Mouse (Mus musculus) hindbrain, postnatal 0 days (tissue): ENCODE results near the gene Psmd9. TPM values are rescaled to one million over a fixed set of nuclear protein-coding genes. Genes with fewer than 3 reads are reported as not detected.

ENCODE experiments used
- ATAC-seq: fragments of 200-750 bp; cut with Nextera tagmentation; 2 replicates; pipeline ENCODE4 v1.8.0; 2017; ENCODE audit warnings: mild to moderate bottlenecking, moderate TSS enrichment, moderate library complexity
- DNase-seq: peaks from one replicate; pipeline ENCODE4 v3.0.0-alpha.2; 2015; ENCODE audit warnings: low spot score
- H3K27ac ChIP-seq: fragments of 300-500 bp; sonication (generic); 2 replicates; pipeline ENCODE4 v1.5.1; 2014; ENCODE audit warnings: mild to moderate bottlenecking
- H3K27me3 ChIP-seq: fragments of 300-500 bp; sonication (generic); 2 replicates; pipeline ENCODE4 v1.6.1; 2014; ENCODE audit warnings: low read length, mixed read lengths; ENCODE audit not compliant: insufficient read depth
- H3K36me3 ChIP-seq: fragments of 300-500 bp; sonication (generic); 2 replicates; pipeline ENCODE4 v1.6.1; 2014; ENCODE audit warnings: low read length, mixed read lengths; ENCODE audit not compliant: insufficient read depth
- H3K4me1 ChIP-seq: fragments of 300-500 bp; sonication (generic); 2 replicates; pipeline ENCODE4 v1.6.1; 2014; ENCODE audit warnings: antibody characterized with exemption, low read length, mixed read lengths; ENCODE audit not compliant: insufficient read depth
- H3K4me2 ChIP-seq: fragments of 300-500 bp; sonication (generic); 2 replicates; pipeline ENCODE4 v1.6.1; 2014; ENCODE audit warnings: low read depth, mild to moderate bottlenecking, low read length, moderate library complexity, mixed read lengths
- H3K4me3 ChIP-seq: fragments of 300-500 bp; sonication (generic); 2 replicates; pipeline ENCODE4 v1.5.1; 2014; ENCODE audit warnings: low read length
- H3K9ac ChIP-seq: fragments of 300-500 bp; sonication (generic); replicated peaks from 2 replicates; pipeline ENCODE4 v1.6.1; 2014; ENCODE audit warnings: mild to moderate bottlenecking, low read length, moderate library complexity, mixed read lengths
- H3K9me3 ChIP-seq: fragments of 300-500 bp; sonication (generic); 2 replicates; pipeline ENCODE4 v1.6.1; 2016; ENCODE audit warnings: low read length, mixed read lengths
- CTCF ChIP-seq: IDR thresholded peaks from 2 replicates; pipeline ENCODE4 v1.5.1; 2016; ENCODE audit warnings: antibody characterized with exemption, control low read depth, low read depth
- WGBS: fragments of 180-500 bp; shearing (Covaris S2); extraction: QIAGEN DNeasy Blood & Tissue Kit; methylation state at CpG from one replicate; pipeline ENCODE4 v1.1.7; 2014; 5-methylcytosine and 5-hydroxymethylcytosine counted together
- polyA plus RNA-seq: library from polyadenylated mRNA; unstranded; fragments of >200 nt; fragmentation: Nextera tagmentation; extraction: Ambion mirVana; gene quantifications from 2 replicates; pipeline ENCODE4 v1.2.1, GENCODE M21; 2015
- total RNA-seq: library from RNA; depleted of rRNA; stranded (reverse); fragments of >200 nt; gene quantifications from 2 replicates; pipeline ENCODE4 v1.2.3, GENCODE M21; 2014; rRNA removed

Gene Psmd9
- total and polyA plus RNA-seq, 2 experiments from 2014 or later, result 30.8 to 86.1 TPM

DNA sequence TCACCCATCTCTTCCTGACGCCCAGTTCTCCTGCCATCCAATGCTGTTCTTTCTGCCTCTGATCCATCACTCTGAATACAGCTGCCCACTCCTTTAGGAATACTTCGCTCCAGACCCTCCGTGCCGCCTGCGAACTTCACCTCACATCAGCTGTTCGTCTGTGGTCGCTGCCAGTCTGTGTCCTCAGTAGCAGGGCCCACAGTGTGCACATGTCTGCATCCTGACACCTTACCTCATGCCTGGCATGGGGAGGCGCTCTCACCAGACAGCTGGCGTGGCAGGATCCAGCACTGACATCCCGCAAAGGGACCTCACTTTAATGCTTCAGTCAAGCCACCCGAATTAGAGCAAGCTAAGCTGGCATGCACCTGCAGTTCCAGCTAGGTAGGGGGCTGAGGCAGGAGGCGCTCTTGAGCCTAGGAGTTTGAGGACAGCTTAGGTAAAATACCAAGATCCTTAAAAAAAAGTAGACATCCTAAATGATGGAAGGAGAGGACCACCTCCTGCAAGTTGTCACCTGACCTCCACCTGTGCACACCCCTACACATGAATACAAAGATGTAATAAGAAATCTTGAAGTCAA lies 127.1 kb downstream of the Psmd9 start:
- Histone ChIP-seq H3K36me3 (no peaks in the 10 kb centered on the region), H3K9ac (no peak overlapping the region), H3K9me3 (no peaks in the 10 kb centered on the region), H3K4me2 (no peak overlapping the region), H3K27ac (no peak overlapping the region), H3K4me3 (no peak overlapping the region), H3K4me1 (peaks cover 7% of the 10 kb centered on the region), H3K27me3 (no peaks in the 10 kb centered on the region)
- ATAC-seq (no peak), DNase-seq (no peak)
- 64% methylated on average over 12 of the region's 12 CpGs for WGBS
- TF ChIP-seq CTCF, result peak; percentile 50

DNA sequence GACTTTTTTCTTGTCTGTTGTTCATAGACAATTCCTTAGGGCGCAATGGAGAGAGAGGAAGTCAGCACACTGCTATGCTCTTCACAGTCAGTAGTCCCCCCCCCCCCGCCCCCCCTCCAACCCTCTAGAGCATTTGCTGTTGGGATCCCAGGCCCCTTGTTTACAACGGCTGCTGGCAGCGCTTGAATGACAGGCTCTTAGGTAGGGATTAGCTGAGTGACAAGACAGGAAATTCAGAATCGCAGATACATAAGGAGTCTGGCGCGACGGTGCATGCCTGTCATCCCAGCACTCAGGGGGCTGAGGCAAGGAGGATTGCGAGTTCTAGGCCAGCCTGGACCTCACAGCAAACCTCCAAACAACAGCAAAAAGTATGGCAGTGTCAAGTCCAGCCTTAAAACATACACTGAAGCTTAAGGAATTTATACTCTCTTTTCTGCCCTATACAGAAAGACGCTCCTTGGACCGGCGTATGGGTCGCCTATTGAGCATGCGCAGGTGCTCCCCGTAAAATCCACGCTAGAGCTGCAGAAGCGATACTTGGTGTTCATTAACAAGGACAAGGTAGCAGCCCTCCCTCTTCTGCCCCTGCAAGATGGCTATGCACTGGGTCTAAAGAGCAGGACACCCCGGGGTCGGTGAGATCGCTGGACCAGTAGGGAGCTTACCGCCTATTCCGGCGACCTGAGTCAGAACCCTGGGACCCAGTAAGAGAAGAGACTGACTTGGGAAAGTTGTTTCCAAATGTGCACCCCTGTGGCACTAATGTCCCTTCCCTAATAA lies 128.0 kb downstream of the Psmd9 start:
- WGBS, result 62% methylated on average over 23 of the region's 23 CpGs
- Histone ChIP-seq H3K9ac (no peak overlapping the region), H3K9me3 (no peaks in the 10 kb centered on the region), H3K36me3 (no peaks in the 10 kb centered on the region), H3K27me3 (no peaks in the 10 kb centered on the region), H3K4me2 (no peak overlapping the region), H3K4me3 (no peak overlapping the region), H3K4me1 (peaks cover 7% of the 10 kb centered on the region), H3K27ac (no peak overlapping the region)
- DNase-seq, result no peak
- TF ChIP-seq CTCF, result no peak
- no peak for ATAC-seq

DNA sequence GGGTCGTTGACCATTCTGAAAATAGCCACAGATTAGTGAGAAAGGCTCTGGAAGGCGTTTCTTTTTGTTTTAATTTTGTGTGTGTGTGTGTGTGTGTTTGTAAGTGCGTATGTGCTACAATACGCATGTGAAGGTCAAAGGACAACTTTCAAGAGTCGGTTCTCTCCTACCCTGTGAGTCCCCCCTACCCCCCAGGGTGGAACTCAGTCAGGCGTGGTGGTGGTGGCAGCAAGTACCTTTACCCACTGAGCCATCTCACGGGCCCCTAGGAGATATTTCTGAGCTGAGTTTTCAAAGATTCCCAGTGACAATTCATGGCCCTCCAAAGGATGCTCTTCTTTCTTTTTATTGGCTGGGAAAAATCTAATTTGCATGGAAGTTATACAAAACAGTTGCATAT lies 128.6 kb downstream of the Psmd9 start:
- peaks cover 7% of the 10 kb centered on the region for H3K4me1 ChIP-seq
- 80% methylated on average over 7 of the region's 7 CpGs for WGBS

DNA sequence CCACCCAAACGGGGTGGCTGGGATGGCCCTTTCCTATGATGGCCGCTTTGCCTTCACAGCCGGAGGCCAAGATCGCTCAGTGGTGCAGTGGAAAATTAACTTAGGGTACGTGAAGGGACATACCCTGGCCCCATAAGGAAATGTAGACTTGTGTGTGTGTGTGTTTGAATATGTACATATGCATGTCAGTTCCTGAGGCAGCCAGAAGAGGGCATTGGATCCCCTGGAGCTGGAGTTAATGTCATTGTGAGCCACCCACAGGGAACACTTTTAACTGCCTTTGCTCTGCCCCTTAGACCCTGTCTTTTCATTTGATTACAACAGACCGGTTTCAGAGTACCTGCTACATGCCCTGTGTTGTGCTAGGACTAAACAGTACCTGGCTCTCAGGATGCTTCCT lies 129.3 kb downstream of the Psmd9 start:
- peaks cover 7% of the 10 kb centered on the region for H3K4me1 ChIP-seq
- DNase-seq, result no peak
- TF ChIP-seq CTCF, result peak; percentile 63
- H3K4me3 ChIP-seq, result no peak overlapping the region
- ATAC-seq, result no peak
- no peaks in the 10 kb centered on the region for H3K9me3 ChIP-seq
- no peak overlapping the region for H3K9ac ChIP-seq
- H3K4me2 ChIP-seq, result no peak overlapping the region
- H3K27ac ChIP-seq, result no peak overlapping the region
- H3K27me3 ChIP-seq, result no peaks in the 10 kb centered on the region
- H3K36me3 ChIP-seq, result no peaks in the 10 kb centered on the region
- 87% methylated on average over 6 of the region's 6 CpGs for WGBS

More for the DNA sequence above, 128.6 kb downstream of the Psmd9 start:
- Histone ChIP-seq H3K4me3 (no peak overlapping the region), H3K4me2 (no peak overlapping the region), H3K36me3 (no peaks in the 10 kb centered on the region), H3K9me3 (no peaks in the 10 kb centered on the region), H3K27me3 (no peaks in the 10 kb centered on the region), H3K9ac (no peak overlapping the region), H3K27ac (no peak overlapping the region)
- no peak for TF ChIP-seq CTCF
- DNase-seq (no peak), ATAC-seq (no peak)

Other genes with a start within 250 kb of the Psmd9 start
- 75.7 and 87.3 TPM in 2 replicates for gene Kdm2b, start 179.6 kb upstream of the Psmd9 start, total RNA-seq
- 59.7 and 60.9 TPM in 2 replicates for gene Kdm2b, start 179.6 kb upstream of the Psmd9 start, polyA plus RNA-seq
- 20.9 and 27.2 TPM in 2 replicates for gene Orai1, start 154.3 kb upstream of the Psmd9 start, total RNA-seq
- 16.8 and 18.3 TPM in 2 replicates for gene Orai1, start 154.3 kb upstream of the Psmd9 start, polyA plus RNA-seq
- gene Morn3, start 122.4 kb upstream of the Psmd9 start, total RNA-seq, result not detected in 2 replicates
- 0.64 and 0.87 TPM in 2 replicates for gene Morn3, start 122.4 kb upstream of the Psmd9 start, polyA plus RNA-seq
- gene Tmem120b, start 101.0 kb upstream of the Psmd9 start, total RNA-seq, result 15.3 and 29.3 TPM in 2 replicates
- gene Tmem120b, start 101.0 kb upstream of the Psmd9 start, polyA plus RNA-seq, result 17.7 and 19.6 TPM in 2 replicates
- gene Rhof, start 36.7 kb upstream of the Psmd9 start, total RNA-seq, result 43.5 and 44.4 TPM in 2 replicates
- gene Rhof, start 36.7 kb upstream of the Psmd9 start, polyA plus RNA-seq, result 36.6 and 36.8 TPM in 2 replicates
- gene Setd1b, start 27.2 kb upstream of the Psmd9 start, total RNA-seq, result 4.8 TPM in 2 replicates
- 7.1 and 7.2 TPM in 2 replicates for gene Setd1b, start 27.2 kb upstream of the Psmd9 start, polyA plus RNA-seq
- not detected in 2 replicates for gene Hpd, start 13.3 kb downstream of the Psmd9 start, total RNA-seq
- gene Hpd, start 13.3 kb downstream of the Psmd9 start, polyA plus RNA-seq, result not detected in 2 replicates
- 2.4 and 2.8 TPM in 2 replicates for gene Wdr66, start 82.7 kb downstream of the Psmd9 start, total RNA-seq
- 0.69 and 1.4 TPM in 2 replicates for gene Wdr66, start 82.7 kb downstream of the Psmd9 start, polyA plus RNA-seq
- 42.4 and 42.6 TPM in 2 replicates for gene Bcl7a, start 174.4 kb downstream of the Psmd9 start, total RNA-seq
- gene Bcl7a, start 174.4 kb downstream of the Psmd9 start, polyA plus RNA-seq, result 25.1 and 25.6 TPM in 2 replicates
- 16.8 and 17.9 TPM in 2 replicates for gene Mlxip, start 225.4 kb downstream of the Psmd9 start, total RNA-seq
- 8.7 and 12.5 TPM in 2 replicates for gene Mlxip, start 225.4 kb downstream of the Psmd9 start, polyA plus RNA-seq